Mouse (Mus musculus) forebrain, postnatal 0 days (tissue): ENCODE measurements at regions not wholly inside any gene's neighbourhood (a gene's known extent, or its start where the extent isn't known, plus 50 kb on each side); places are given as distances from the start of the nearest gene placed in this dataset.

Source experiments
- ATAC-seq: fragments of 200-750 bp; cut with Nextera tagmentation; 2 replicates; pipeline ENCODE4 v1.8.0; 2017; ENCODE audit warnings: mild to moderate bottlenecking, moderate library complexity
- DNase-seq: peaks from one replicate; pipeline ENCODE4 v3.0.0-alpha.2; 2015
- H3K27ac ChIP-seq: fragments of 300-500 bp; sonication (generic); 2 replicates; pipeline ENCODE4 v1.5.1; 2014; ENCODE audit warnings: low read depth, mild to moderate bottlenecking, antibody characterized with exemption, low read length, moderate library complexity, mixed read lengths
- H3K27me3 ChIP-seq: fragments of 300-500 bp; sonication (generic); 2 replicates; pipeline ENCODE4 v1.6.1; 2014; ENCODE audit warnings: mild to moderate bottlenecking, low read length, mixed read lengths; ENCODE audit not compliant: insufficient read depth
- H3K36me3 ChIP-seq: fragments of 300-500 bp; sonication (generic); 2 replicates; pipeline ENCODE4 v1.6.1; 2014; ENCODE audit warnings: mild to moderate bottlenecking, moderate library complexity; ENCODE audit not compliant: insufficient read depth
- H3K4me1 ChIP-seq: fragments of 300-500 bp; sonication (generic); 2 replicates; pipeline ENCODE4 v1.6.1; 2014; ENCODE audit warnings: antibody characterized with exemption; ENCODE audit not compliant: insufficient read depth
- H3K4me2 ChIP-seq: fragments of 300-500 bp; sonication (generic); 2 replicates; pipeline ENCODE4 v1.6.1; 2014; ENCODE audit warnings: low read depth, mild to moderate bottlenecking, moderate library complexity
- H3K4me3 ChIP-seq: fragments of 300-500 bp; sonication (generic); 2 replicates; pipeline ENCODE4 v1.5.1; 2014; ENCODE audit warnings: low read depth, low read length, mixed read lengths
- H3K9ac ChIP-seq: fragments of 300-500 bp; sonication (generic); 2 replicates; pipeline ENCODE4 v1.6.1; 2014; ENCODE audit warnings: mild to moderate bottlenecking
- H3K9me3 ChIP-seq: fragments of 300-500 bp; sonication (generic); 2 replicates; pipeline ENCODE4 v1.6.1; 2016; ENCODE audit warnings: low read length
- CTCF ChIP-seq: sonication (generic); IDR thresholded peaks from 2 replicates; pipeline ENCODE4 v1.5.1; 2016; ENCODE audit warnings: antibody characterized with exemption, control low read depth, low read depth
- WGBS: fragments of 180-500 bp; shearing (Covaris S2); extraction: QIAGEN DNeasy Blood & Tissue Kit; methylation state at CpG from one replicate; pipeline ENCODE4 v1.1.7; 2014; 5-methylcytosine and 5-hydroxymethylcytosine counted together

DNA sequence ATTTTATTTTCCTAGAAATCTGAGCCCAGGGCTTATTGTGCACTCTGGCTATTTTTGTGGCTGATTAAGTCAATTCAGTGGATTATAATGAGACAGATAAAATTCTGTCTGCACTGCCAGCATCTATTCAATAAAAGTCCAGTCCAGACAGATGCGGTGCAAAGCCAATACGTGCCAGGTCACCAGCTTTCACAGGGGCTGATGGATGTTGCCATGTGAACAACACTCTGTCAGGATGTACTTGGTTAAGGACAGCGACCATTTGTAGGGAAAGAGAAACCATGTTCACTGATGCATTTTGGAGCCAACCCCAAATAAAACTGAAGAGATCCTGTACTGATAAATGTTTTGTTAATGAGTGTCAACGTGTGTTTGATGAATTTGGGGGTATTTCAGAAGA, 285.0 kb upstream of the Gnpda2 start:
- no peak overlapping the region for H3K4me3 ChIP-seq
- no peak overlapping the region for H3K27ac ChIP-seq
- no peaks in the 10 kb centered on the region for H3K9me3 ChIP-seq
- DNase-seq (no peak), ATAC-seq (no peak)
- 59% methylated on average over 4 of the region's 4 CpGs for WGBS
- no peak overlapping the region for H3K9ac ChIP-seq
- no peaks in the 10 kb centered on the region for H3K36me3 ChIP-seq
- H3K27me3 ChIP-seq, result no peaks in the 10 kb centered on the region
- H3K4me2 ChIP-seq, result no peak overlapping the region
- H3K4me1 ChIP-seq, result no peaks in the 10 kb centered on the region
- TF ChIP-seq CTCF, result no peak

DNA sequence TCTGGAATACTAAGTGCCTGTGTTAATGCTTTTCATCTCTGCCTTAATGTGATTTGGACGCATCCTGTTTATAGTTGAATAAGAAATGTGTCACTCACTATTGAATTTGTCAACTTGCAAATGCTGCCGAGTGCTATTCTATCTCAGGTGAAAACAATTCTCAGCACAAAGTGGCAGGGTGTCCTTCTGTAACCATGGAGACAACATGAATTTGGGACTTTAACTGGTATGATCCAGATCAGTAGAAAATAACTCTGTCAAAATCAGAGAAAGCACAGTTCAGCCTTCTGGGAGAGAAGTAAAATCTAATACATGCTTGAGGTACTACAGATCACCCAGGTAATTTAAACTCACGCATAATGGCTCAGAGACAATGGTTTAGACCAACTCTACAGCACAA, 270.9 kb upstream of the Gnpda2 start:
- Histone ChIP-seq H3K4me1 (no peaks in the 10 kb centered on the region), H3K27ac (no peak overlapping the region), H3K9ac (no peak overlapping the region), H3K4me3 (no peak overlapping the region), H3K4me2 (no peak overlapping the region), H3K27me3 (no peaks in the 10 kb centered on the region), H3K36me3 (no peaks in the 10 kb centered on the region), H3K9me3 (no peaks in the 10 kb centered on the region)
- WGBS, result 58% methylated on average over 3 of the region's 3 CpGs
- ATAC-seq, result peak; percentile 63
- no peak for TF ChIP-seq CTCF
- peak; percentile 9 for DNase-seq

- DNase-seq (no peak), ATAC-seq (no peak)
- Histone ChIP-seq H3K9me3 (no peaks in the 10 kb centered on the region), H3K4me1 (no peaks in the 10 kb centered on the region), H3K9ac (no peak overlapping the region), H3K27me3 (no peaks in the 10 kb centered on the region), H3K4me2 (no peak overlapping the region), H3K36me3 (no peaks in the 10 kb centered on the region), H3K27ac (no peak overlapping the region), H3K4me3 (no peak overlapping the region)
- WGBS, result 65% methylated on average over 1 of the region's 1 CpGs
- no peak for TF ChIP-seq CTCF
Measured at GRCm38 (mm10) chr5:69844809-69845208, 252.7 kb upstream of the Gnpda2 start.

DNA sequence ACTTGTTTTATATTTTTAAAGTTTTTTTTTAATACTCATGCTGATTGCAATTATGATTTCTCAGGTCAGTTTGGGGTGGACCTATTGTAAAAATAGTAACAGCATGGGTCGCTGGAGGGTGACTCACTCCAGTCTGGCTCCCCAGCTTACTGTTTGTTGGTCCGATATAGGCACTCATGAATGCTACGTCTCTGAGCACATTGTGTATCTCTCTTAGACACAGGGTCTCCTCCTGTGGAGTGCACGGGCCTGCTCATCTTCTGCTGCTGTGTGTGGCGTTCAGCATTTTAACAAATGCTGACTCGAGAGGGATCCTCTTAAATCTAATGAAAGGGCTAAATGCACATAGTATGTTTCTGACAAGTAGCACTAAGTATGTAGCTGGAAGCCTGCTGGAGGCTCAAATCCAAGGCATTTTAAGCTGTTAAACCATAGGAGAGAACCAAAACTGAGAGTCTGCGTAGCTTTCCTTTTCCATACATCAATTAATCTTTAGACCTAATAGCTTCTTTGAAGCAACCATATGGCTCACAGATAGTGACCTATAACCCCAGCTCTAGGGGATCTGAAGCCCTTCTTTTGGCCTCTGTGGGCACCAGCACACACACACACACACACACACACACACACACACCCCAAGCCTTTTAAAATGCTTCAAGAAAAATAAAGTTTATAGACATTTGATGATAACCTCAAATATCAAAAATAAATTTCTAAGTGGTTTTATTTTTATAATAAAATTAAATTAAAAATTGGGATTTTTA, 246.0 kb upstream of the Gnpda2 start:
- TF ChIP-seq CTCF, result no peak
- no peaks in the 10 kb centered on the region for H3K9me3 ChIP-seq
- no peak overlapping the region for H3K4me2 ChIP-seq
- DNase-seq (no peak), ATAC-seq (no peak)
- 81% methylated on average over 7 of the region's 7 CpGs for WGBS
- H3K9ac ChIP-seq, result no peak overlapping the region
- H3K36me3 ChIP-seq, result no peaks in the 10 kb centered on the region
- no peak overlapping the region for H3K27ac ChIP-seq
- H3K4me1 ChIP-seq, result no peaks in the 10 kb centered on the region
- no peak overlapping the region for H3K4me3 ChIP-seq
- H3K27me3 ChIP-seq, result no peaks in the 10 kb centered on the region

DNA sequence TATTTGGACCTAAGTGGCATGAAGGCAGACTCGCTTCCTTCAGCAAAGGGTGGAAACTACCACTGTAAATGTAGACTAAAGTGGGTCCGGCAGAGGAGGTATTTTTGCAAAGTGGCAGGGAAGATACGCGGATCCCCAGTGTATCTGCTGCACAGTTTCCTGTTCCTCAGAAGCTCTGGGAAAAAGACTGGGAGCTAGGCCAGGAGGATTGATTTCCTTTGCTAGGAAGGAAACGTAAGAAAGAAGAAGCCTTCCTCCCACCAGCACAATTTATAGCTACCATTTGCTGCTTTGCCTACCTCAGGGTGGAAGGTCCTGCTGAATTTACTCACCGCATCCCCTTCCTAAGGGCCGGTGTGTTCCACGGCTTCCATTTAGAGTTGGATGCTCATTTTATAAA, 244.2 kb upstream of the Gnpda2 start:
- WGBS, result 93% methylated on average over 8 of the region's 8 CpGs
- TF ChIP-seq CTCF, result no peak
- no peak overlapping the region for H3K4me2 ChIP-seq
- no peaks in the 10 kb centered on the region for H3K4me1 ChIP-seq
- no peaks in the 10 kb centered on the region for H3K9me3 ChIP-seq
- no peak overlapping the region for H3K9ac ChIP-seq
- H3K27me3 ChIP-seq, result no peaks in the 10 kb centered on the region
- no peak overlapping the region for H3K4me3 ChIP-seq
- ATAC-seq, result no peak
- H3K36me3 ChIP-seq, result no peaks in the 10 kb centered on the region
- no peak for DNase-seq
- no peak overlapping the region for H3K27ac ChIP-seq

DNA sequence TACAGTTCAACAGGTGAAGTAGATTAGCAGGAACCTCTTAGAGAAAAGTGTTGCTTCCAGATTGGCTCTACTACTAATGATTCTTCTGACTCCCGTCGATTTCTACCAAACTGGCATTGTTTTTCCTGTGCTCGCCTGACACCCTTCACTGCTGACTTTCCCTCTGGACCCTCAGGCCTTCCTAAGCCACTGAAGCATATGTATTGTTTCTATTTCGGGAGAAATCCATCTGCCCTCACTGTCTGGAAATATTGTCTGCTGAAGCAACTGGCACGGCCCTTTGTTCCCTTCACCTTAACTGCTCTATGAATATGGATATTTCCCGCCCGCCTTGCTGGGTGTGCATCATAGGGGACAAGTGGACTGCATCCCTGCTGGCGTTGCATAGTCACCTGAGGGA, 243.0 kb upstream of the Gnpda2 start:
- ATAC-seq (no peak), DNase-seq (no peak)

GRCm38 (mm10) chr5:69817778-69818177, 225.6 kb upstream of the Gnpda2 start:
- Histone ChIP-seq H3K4me2 (no peak overlapping the region), H3K27ac (no peak overlapping the region), H3K27me3 (no peaks in the 10 kb centered on the region), H3K4me1 (no peaks in the 10 kb centered on the region), H3K9ac (no peak overlapping the region), H3K4me3 (no peak overlapping the region), H3K9me3 (no peaks in the 10 kb centered on the region), H3K36me3 (no peaks in the 10 kb centered on the region)
- WGBS, result 75% methylated on average over 4 of the region's 4 CpGs
- no peak for TF ChIP-seq CTCF
- DNase-seq (no peak), ATAC-seq (no peak)

More for the DNA sequence above, 243.0 kb upstream of the Gnpda2 start:
- Histone ChIP-seq H3K4me2 (no peak overlapping the region), H3K27me3 (no peaks in the 10 kb centered on the region), H3K27ac (no peak overlapping the region), H3K4me1 (no peaks in the 10 kb centered on the region), H3K36me3 (no peaks in the 10 kb centered on the region), H3K4me3 (no peak overlapping the region), H3K9me3 (no peaks in the 10 kb centered on the region), H3K9ac (no peak overlapping the region)
- no peak for TF ChIP-seq CTCF
- 74% methylated on average over 8 of the region's 8 CpGs for WGBS
